Mouse (Mus musculus) kidney, postnatal 0 days (tissue): Measurements from ENCODE around the gene Fgfr2. TPM values are rescaled to one million over a fixed set of nuclear protein-coding genes. Genes with fewer than 3 reads are reported as not detected.

Experiments
- ATAC-seq: fragments of 200-750 bp; cut with Nextera tagmentation; replicated peaks from 2 replicates; pipeline ENCODE4 v1.8.0; 2017; ENCODE audit warnings: low read depth, moderate number of reproducible peaks, moderate TSS enrichment, moderate library complexity; ENCODE audit not compliant: low FRiP score
- DNase-seq: peaks from one replicate; pipeline ENCODE4 v3.0.0-alpha.2; 2016; ENCODE audit warnings: low spot score
- H3K27ac ChIP-seq: fragments of 300-500 bp; sonication (generic); 2 replicates; pipeline ENCODE4 v1.5.1; 2014; ENCODE audit warnings: mild to moderate bottlenecking
- H3K27me3 ChIP-seq: fragments of 300-500 bp; sonication (generic); 2 replicates; pipeline ENCODE4 v1.6.1; 2014; ENCODE audit warnings: low read length, mixed read lengths; ENCODE audit not compliant: insufficient read depth
- H3K36me3 ChIP-seq: fragments of 300-500 bp; sonication (generic); 2 replicates; pipeline ENCODE4 v1.6.1; 2014; ENCODE audit warnings: low read length, mixed read lengths; ENCODE audit not compliant: insufficient read depth
- H3K4me1 ChIP-seq: fragments of 300-500 bp; sonication (generic); replicated peaks from 2 replicates; pipeline ENCODE4 v1.6.1; 2014; ENCODE audit warnings: antibody characterized with exemption, low read length, mixed read lengths; ENCODE audit not compliant: insufficient read depth
- H3K4me2 ChIP-seq: fragments of 300-500 bp; sonication (generic); 2 replicates; pipeline ENCODE4 v1.6.1; 2014; ENCODE audit warnings: mild to moderate bottlenecking, low read length, moderate library complexity, mixed read lengths
- H3K4me3 ChIP-seq: fragments of 300-500 bp; sonication (generic); replicated peaks from 2 replicates; pipeline ENCODE4 v1.5.1; 2014; ENCODE audit warnings: low read depth, low read length
- H3K9ac ChIP-seq: fragments of 300-500 bp; sonication (generic); 2 replicates; pipeline ENCODE4 v1.6.1; 2014; ENCODE audit warnings: low read depth, low read length
- H3K9me3 ChIP-seq: fragments of 300-500 bp; sonication (generic); replicated peaks from 2 replicates; pipeline ENCODE4 v1.6.1; 2016; ENCODE audit warnings: low read length, inconsistent platforms, mixed read lengths
- CTCF ChIP-seq: IDR thresholded peaks from 2 replicates; pipeline ENCODE4 v1.5.1; 2016; ENCODE audit warnings: antibody characterized with exemption, low read depth, mild to moderate bottlenecking, moderate library complexity
- WGBS: fragments of 180-500 bp; shearing (Covaris S2); extraction: QIAGEN DNeasy Blood & Tissue Kit; methylation state at CpG from one replicate; pipeline ENCODE4 v1.1.7; 2014; 5-methylcytosine and 5-hydroxymethylcytosine counted together
- polyA plus RNA-seq: library from polyadenylated mRNA; unstranded; fragments of >200 nt; fragmentation: Nextera tagmentation; extraction: Ambion mirVana; gene quantifications from 2 replicates; pipeline ENCODE4 v1.2.1, GENCODE M21; 2015

Gene Fgfr2
- polyA plus RNA-seq, 1 experiment from 2014 or later = 79.8 TPM

DNA sequence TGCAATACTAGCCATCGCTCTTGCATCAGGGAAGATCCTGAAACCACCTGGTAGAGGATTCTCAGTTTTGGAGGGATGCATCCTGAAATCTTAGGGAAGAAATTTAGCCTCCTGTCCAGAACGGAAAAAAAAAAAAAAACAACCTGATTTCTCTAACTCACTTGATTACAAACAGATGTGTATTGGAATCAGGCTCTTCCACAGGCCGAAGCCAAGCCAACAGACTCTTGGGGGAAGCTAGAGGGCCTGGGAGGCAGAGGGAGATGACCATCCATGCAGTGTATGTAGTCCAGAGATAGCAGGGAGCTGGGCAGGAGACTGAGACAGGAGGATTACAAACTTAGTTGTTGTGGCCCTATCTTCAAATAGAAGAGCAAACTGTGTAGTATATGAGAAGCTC, 29.0 kb downstream of the Fgfr2 start:
- Histone ChIP-seq H3K9ac (no peak overlapping the region), H3K27me3 (no peaks in the 10 kb centered on the region), H3K27ac (no peak overlapping the region), H3K36me3 (no peaks in the 10 kb centered on the region), H3K4me3 (no peak overlapping the region), H3K4me1 (peaks cover 30% of the 10 kb centered on the region), H3K9me3 (no peaks in the 10 kb centered on the region), H3K4me2 (no peak overlapping the region)
- TF ChIP-seq CTCF = no peak
- DNase-seq (no peak), ATAC-seq (no peak)
- WGBS = 76% methylated on average over 3 of the region's 3 CpGs

- H3K9me3 ChIP-seq = no peaks in the 10 kb centered on the region
- no peak overlapping the region for H3K27ac ChIP-seq
- peaks cover 30% of the 10 kb centered on the region for H3K4me1 ChIP-seq
- no peak overlapping the region for H3K9ac ChIP-seq
- no peak for TF ChIP-seq CTCF
- no peaks in the 10 kb centered on the region for H3K36me3 ChIP-seq
- no peaks in the 10 kb centered on the region for H3K27me3 ChIP-seq
- 87% methylated on average over 5 of the region's 5 CpGs for WGBS
- no peak overlapping the region for H3K4me3 ChIP-seq
- no peak overlapping the region for H3K4me2 ChIP-seq
- ATAC-seq (no peak), DNase-seq (no peak)
Observed at GRCm38 (mm10) chr7:133093731-133094130, 29.4 kb downstream of the Fgfr2 start.

DNA sequence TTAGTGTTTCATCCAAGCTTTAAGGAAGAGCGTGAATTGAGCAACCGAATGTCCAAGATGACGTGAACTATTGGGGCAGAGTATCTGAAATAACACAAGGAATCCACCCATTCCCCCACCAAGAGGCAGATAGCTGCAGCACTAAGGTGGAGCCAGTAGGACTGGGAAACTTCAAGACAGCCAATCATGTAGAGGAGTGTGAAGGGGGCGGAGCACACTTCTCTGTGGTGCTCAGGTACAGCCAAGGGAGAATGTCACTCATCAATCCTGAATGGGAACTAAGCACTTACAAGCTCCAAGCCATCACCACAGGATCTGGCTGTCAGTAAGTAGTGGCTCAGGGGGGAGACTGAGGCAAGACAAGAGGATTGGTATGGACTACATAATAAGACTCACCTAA, 32.5 kb downstream of the Fgfr2 start:
- no peak for ATAC-seq
- H3K4me1 ChIP-seq = peaks cover 22% of the 10 kb centered on the region
- 87% methylated on average over 4 of the region's 4 CpGs for WGBS

GRCm38 (mm10) chr7:133089621-133090260, 33.4 kb downstream of the Fgfr2 start:
- DNase-seq (no peak), ATAC-seq (no peak)
- H3K4me2 ChIP-seq = no peak overlapping the region
- H3K27ac ChIP-seq = no peak overlapping the region
- no peaks in the 10 kb centered on the region for H3K27me3 ChIP-seq
- no peak overlapping the region for H3K4me3 ChIP-seq
- no peak for TF ChIP-seq CTCF
- H3K9ac ChIP-seq = no peak overlapping the region
- peaks cover 22% of the 10 kb centered on the region for H3K4me1 ChIP-seq
- 78% methylated on average over 11 of the region's 11 CpGs for WGBS
- H3K9me3 ChIP-seq = no peaks in the 10 kb centered on the region
- no peaks in the 10 kb centered on the region for H3K36me3 ChIP-seq

More for the DNA sequence above, 32.5 kb downstream of the Fgfr2 start:
- H3K4me2 ChIP-seq = no peak overlapping the region
- no peaks in the 10 kb centered on the region for H3K36me3 ChIP-seq
- no peak overlapping the region for H3K9ac ChIP-seq
- no peaks in the 10 kb centered on the region for H3K9me3 ChIP-seq
- H3K27me3 ChIP-seq = no peaks in the 10 kb centered on the region
- DNase-seq = no peak
- no peak overlapping the region for H3K4me3 ChIP-seq
- TF ChIP-seq CTCF = no peak
- no peak overlapping the region for H3K27ac ChIP-seq

DNA sequence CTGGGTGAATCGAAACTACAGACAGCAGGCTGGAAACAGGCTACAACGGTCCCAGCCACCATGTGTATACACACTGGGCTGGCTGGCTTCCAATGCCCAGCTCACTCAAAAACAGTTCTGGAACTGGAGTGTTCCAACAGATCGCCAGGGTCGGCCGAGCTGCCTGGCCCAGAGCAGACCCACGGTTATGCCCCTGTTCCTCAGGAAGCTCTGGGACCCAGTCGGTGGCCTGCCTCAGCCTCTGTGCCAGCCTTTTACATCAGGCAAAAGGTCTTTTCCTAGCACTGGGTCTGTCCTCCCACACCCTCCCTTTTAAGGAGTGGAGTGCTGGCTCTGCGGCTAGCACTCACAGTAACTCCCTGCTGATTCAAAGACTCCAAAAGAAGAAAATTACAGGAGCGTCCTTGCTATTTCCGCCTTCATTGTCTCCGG, 34.3 kb downstream of the Fgfr2 start:
- ATAC-seq = 0 out of 2 replicates have a peak, but pooled peaks have one; percentile 29

DNA sequence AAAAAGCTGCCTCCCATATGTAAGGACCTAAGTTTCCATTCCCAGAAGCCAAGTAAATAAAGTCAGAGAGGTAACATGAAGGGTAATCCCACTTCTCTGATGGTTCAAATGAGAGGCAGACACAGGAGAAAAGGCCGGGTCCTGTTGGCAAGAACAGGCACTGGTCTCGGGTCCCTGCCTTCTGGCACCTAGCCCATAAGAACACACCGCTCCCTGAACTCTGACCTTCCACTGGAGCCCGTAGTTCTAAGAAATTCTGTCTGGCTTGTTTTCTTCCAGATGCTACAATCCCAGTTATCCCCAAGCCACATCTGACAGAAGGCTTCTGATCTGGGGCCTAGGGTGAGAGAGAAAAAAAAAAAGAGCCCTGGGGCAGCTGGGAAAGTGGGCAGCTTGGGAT, 34.7 kb downstream of the Fgfr2 start:
- H3K4me3 ChIP-seq = no peak overlapping the region
- 32% methylated on average over 4 of the region's 4 CpGs for WGBS
- DNase-seq = no peak

More for the DNA sequence above, 34.3 kb downstream of the Fgfr2 start:
- peak; percentile 54 for DNase-seq
- Histone ChIP-seq H3K9ac (peak overlapping the region; percentile 35; the same call in 1 of the 2 replicates), H3K36me3 (no peaks in the 10 kb centered on the region), H3K27me3 (no peaks in the 10 kb centered on the region), H3K4me2 (peak overlapping the region; percentile 11; the same call in 1 of the 2 replicates), H3K4me1 (peaks cover 22% of the 10 kb centered on the region), H3K27ac (peak overlapping the region; percentile 38), H3K4me3 (no peak overlapping the region), H3K9me3 (no peaks in the 10 kb centered on the region)
- 29% methylated on average over 11 of the region's 11 CpGs for WGBS
- TF ChIP-seq CTCF = no peak

More for the DNA sequence above, 34.7 kb downstream of the Fgfr2 start:
- Histone ChIP-seq H3K4me1 (peaks cover 22% of the 10 kb centered on the region), H3K27me3 (no peaks in the 10 kb centered on the region), H3K9ac (peak overlapping the region; percentile 35; the same call in 1 of the 2 replicates), H3K27ac (peak overlapping the region; percentile 38; the same call in 1 of the 2 replicates), H3K4me2 (peak overlapping the region; percentile 11; the same call in 1 of the 2 replicates), H3K9me3 (no peaks in the 10 kb centered on the region), H3K36me3 (no peaks in the 10 kb centered on the region)
- ATAC-seq = 0 out of 2 replicates have a peak, but pooled peaks have one; percentile 25
- TF ChIP-seq CTCF = no peak
